Mouse (Mus musculus) c-Kit-positive CD71-negative TER-119-negative erythroid progenitor cells, embryonic 14.5 days (primary cell): ENCODE results near the gene Rxfp4.

Experiments
- DNase-seq: peaks from one replicate; pipeline ENCODE4 v3.0.0-alpha.2; 2013; ENCODE audit warnings: low read depth

The Rxfp4 gene

GRCm38 (mm10) chr3:88651669-88652618 lies 998 bp downstream of the Rxfp4 start:
- DNase-seq: no peak

DNA sequence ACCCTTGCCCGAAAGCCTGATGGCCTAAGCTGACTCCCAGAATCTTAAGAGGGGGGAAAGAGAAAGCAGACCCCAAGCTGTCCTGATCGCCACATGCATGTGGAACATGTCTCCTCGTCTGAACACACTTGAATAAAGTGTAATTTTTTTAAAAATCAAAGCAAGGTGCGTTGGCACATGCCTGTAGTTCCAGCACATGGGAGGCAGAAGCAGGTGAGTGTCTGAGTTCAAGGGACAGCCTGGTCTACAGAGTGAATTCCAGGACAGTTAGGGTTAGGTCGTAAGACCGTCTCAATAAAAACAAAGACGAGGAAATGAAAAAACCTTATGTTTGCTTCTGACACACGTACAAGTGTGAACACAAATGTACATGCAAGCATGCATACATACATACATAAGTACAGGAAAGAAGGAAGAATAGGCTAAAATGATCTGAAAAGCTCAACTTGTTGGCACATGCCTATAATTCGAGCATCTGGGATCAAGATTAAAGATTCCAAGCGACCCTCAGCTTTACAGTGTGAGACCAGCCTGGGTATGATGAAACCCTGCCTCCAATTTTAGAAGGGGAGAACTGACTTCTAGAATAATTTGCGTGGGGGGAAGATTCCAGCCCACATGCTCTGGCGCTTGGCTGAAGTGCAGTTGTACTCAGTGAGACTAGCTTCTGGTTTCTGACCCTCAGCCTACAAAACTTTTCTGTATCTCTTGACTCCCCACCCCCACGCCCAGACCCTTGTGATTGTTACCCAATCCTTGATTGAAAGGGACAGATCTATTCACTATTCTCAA lies 2.0 kb downstream of the Rxfp4 start:
- DNase-seq: no peak

DNA sequence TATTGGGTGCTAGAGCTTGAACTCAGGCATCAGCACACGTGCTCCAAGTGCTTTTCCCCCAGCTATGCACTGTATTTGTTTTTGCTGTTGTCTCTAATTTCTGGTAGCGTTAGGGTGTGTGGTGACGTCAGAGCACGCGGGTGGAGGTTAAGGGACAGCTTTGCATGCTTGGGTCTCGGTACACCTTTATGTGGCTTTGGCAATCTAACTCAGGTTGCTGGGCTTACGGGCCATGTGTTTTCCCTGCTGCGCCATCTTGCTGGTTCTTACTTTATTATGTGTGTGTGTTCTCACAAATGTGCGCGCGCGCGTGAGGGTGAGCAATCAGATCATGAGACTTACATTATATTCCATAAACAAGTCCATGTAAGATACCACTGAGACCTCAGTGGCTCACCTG lies 3.0 kb downstream of the Rxfp4 start:
- no peak for DNase-seq

GRCm38 (mm10) chr3:88649186-88649585 lies 3.8 kb downstream of the Rxfp4 start:
- DNase-seq: no peak

DNA sequence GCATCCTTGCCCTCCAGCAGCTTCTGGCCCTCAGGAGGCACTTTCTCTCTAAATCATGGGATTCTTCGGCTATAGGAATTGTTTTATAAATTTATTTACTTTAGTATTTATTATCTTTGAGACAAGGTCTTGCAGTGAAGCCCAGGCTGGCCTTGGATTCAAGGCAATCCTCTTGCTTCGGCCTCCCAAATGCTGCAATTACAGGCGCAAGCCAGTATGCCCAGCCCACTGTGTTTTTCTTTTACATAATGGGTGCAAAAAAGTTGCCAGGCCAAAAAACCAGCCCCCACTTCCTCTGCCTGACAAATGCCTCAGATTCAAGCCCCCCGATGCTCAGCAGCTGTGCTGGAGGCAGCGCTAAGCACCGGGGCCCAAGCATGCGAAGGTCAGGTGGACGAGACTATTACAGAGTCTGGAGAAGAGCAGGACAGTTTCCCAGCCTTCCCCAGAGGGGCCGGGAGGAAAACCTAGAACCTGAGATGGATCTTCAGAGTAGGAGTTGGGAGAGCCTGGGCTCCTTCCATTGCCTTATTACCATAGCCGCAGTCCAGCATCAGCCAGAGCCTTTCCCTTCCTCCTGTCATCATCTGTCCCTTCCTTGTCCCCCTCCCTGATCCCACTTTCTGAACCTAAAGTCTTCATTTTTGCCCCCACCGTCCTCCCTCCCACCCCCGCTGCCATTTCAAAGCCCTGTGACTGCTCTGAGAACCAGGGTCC lies 4.3 kb downstream of the Rxfp4 start:
- DNase-seq: no peak

DNA sequence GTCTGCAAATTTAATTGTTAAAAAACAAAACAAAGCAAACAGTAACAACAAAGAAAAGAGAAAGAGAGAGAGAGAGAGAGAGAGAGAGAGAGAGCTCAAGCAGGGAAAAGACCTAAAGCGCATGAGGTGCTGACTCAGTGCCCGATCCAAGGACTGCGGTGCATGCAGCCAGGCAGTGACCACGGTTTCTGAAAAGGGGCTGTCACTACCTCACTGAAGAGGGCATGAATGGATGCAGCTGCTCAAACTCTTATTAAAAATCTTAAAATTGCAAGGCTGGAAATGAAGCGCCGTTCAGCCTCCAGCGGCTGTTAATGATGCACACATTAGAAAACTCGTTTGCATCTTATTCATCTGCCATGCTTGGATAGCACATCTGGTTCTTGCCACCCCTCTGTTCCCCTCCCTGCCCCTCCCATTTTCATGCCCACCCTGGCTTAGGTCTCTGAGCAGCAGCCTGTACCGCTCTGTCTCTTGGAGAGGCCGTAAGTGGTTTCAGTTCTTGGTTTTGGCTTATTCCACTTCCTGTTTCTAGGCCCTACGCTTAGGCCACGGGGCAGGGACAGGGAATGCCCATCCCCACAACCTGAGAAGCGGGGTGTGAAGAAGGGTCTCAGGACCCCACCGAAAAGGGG lies 5.0 kb downstream of the Rxfp4 start:
- DNase-seq: no peak

- DNase-seq: no peak
Measured at GRCm38 (mm10) chr3:88647076-88647475, 5.9 kb downstream of the Rxfp4 start.

GRCm38 (mm10) chr3:88646426-88646995 lies 6.4 kb downstream of the Rxfp4 start:
- DNase-seq: no peak

DNA sequence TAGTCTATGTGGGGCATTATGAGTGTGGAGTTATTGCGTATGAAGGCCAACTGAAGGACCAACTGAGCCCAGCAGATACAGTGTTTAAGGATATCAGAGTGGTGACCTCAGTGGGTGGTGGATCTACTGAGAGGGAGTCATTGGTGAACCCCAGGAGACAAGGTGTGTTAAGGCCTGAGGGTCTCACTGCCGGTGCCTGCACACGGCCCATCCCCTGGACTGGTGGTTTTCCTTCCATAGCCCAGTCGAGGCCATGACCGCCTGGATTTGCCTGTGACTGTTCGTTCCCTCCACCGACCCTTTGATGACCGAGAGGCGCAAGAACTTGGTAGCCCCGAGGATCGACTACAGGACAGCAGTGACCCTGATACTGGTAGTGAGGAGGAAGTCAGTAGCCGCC lies 7.0 kb downstream of the Rxfp4 start:
- no peak for DNase-seq

DNA sequence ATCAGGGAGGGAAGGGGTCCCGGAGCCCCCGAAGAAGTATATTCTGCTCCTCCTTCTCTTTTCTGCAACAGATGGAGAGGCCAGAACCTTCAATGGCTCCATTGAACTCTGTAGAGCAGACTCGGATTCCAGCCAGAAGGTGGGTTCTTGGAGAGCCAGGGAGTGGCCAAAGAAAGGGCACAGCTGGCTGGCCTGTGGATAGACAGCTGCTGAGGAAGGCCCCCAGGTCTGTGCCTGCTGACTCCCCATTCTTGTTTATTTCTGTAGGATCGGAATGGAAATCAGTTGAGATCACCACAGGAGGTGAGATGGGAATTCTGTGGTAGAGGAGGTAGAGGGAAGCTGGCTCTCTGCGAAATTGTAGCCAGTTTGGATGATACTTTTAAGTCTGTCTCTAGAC lies 9.9 kb downstream of the Rxfp4 start:
- DNase-seq: no peak

- DNase-seq: no peak
Measured at GRCm38 (mm10) chr3:88640676-88641075, 12.3 kb downstream of the Rxfp4 start.

GRCm38 (mm10) chr3:88639239-88639638 lies 13.7 kb downstream of the Rxfp4 start:
- no peak for DNase-seq

GRCm38 (mm10) chr3:88637134-88637533 lies 15.8 kb downstream of the Rxfp4 start:
- no peak for DNase-seq

GRCm38 (mm10) chr3:88636555-88636986 lies 16.4 kb downstream of the Rxfp4 start:
- DNase-seq: no peak

DNA sequence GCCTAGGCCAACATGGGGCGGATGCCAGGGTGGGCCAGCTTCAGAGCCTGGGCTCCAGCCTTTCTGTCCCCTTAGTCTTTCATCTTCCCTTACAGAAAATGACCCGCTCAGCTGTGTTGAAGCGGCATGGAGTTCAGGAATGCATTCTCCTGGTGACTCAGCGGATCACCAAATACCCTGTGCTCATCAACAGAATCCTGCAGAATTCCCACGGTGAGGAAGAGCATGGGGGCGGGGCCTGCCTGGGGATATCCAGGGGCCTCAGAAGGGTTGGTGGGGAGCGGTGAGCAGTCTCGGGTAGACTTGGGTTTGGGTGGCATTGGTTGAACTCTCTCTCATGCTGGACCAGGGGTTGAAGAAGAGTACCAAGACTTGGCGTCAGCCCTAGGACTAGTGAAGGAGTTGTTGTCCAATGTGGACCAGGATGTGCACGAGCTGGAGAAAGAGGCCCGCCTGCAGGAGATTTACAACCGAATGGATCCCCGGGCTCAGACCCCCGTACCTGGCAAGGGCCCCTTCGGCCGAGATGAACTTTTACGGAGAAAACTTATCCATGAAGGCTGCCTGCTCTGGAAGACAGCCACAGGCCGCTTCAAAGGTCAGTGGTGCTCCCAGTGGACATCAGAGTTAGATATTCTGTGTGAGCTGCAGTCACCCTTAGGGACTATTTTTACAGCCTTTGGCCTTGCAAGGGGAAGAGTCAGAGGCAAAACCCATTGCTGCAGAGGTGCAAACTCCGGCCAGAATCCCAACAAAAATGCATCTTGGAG lies 17.3 kb downstream of the Rxfp4 start:
- no peak for DNase-seq

DNA sequence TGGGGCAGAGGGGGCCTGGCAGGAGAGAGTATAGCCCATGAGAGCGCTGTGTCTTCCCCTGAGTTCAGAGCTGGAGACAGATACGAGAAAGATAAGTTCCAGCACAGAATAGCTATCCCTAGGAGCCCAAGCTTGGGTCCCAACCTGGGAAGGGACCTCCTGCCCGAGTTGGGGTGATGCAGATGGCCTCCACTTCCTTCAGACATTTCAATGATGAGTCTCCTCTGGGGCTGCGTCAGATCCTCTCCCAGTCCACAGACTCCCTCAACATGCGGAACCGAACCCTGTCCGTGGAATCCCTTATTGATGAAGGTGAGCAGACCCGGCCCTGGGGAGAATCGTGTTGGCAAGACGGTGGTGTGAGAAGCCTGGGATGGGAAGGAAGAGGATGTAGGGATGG lies 19.9 kb downstream of the Rxfp4 start:
- no peak for DNase-seq

- DNase-seq: no peak
Measured at GRCm38 (mm10) chr3:88631921-88632587, 20.9 kb downstream of the Rxfp4 start.

DNA sequence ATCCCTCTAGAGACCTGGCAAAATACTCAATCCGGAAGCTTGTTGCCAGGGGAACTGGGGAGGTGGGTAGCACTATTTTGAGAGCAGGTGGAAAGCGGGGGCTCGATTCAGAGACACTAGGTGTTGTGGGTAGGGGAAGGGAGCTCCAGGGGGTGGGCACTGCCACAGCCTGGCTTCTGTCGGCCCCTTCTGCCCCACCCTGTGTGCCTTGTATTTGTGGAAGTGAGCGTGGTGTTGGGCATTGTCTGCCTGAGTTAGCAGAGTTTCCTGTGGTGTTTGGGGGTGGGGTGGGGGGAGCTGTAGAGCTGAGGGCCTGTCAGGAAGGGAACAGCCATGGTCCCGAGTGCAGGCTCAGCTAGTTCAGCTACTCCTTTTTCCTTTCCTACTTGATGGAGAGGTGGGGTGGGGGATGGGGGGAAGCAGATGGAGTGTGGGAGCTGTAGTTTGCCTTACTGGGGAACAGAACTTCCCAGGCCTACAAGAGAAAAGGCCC lies 22.0 kb downstream of the Rxfp4 start:
- no peak for DNase-seq

- no peak for DNase-seq
Measured at GRCm38 (mm10) chr3:88630018-88630417, 22.9 kb downstream of the Rxfp4 start.

GRCm38 (mm10) chr3:88629244-88629643 lies 23.7 kb downstream of the Rxfp4 start:
- DNase-seq: no peak
